Mouse (Mus musculus): ENCODE measurements around the gene Ttc6. TPM values are rescaled to one million over a fixed set of nuclear protein-coding genes. Genes with fewer than 3 reads are reported as not detected.

The Ttc6 gene
- polyA plus RNA-seq, 1 experiment from 2014 or later = 2.9 TPM

GRCm38 (mm10) chr12:57549667-57550160 lies 14.2 kb upstream of the Ttc6 start:
- ATAC-seq (ENCODE audit: low FRiP score) (no peak), DNase-seq (ENCODE audit: low spot score, missing footprints) (peak; percentile 92)
- Histone ChIP-seq H3K9me3 (ENCODE audit: control insufficient read depth, low read length) (no peaks in the 10 kb centered on the region), H3K4me1 (ENCODE audit: control insufficient read depth, insufficient read depth, low read length) (peaks cover 17% of the 10 kb centered on the region; the same call in 1 of the 2 replicates), H3K4me2 (peak overlapping the region; percentile 36), H3K4me3 (ENCODE audit: low read depth, low read length) (peak overlapping the region; percentile 11; the same call in 1 of the 2 replicates), H3K27ac (ENCODE audit: low read depth, low read length) (no peak overlapping the region), H3K27me3 (ENCODE audit: control insufficient read depth, insufficient read depth, low read length) (peaks cover 93% of the 10 kb centered on the region), H3K36me3 (ENCODE audit: control insufficient read depth, insufficient read depth, low read length) (no peaks in the 10 kb centered on the region), H3K9ac (ENCODE audit: low read length) (peak overlapping the region; percentile 24; the same call in 1 of the 2 replicates)
- WGBS = 2% methylated on average over 15 of the region's 15 CpGs

GRCm38 (mm10) chr12:57550181-57550808 lies 13.6 kb upstream of the Ttc6 start:
- no peak overlapping the region for H3K27ac ChIP-seq (ENCODE audit: low read depth, low read length)
- no peak for ATAC-seq (ENCODE audit: low FRiP score)
- peak; percentile 94 for DNase-seq (ENCODE audit: low spot score, missing footprints)
- H3K27me3 ChIP-seq (ENCODE audit: control insufficient read depth, insufficient read depth, low read length) = peaks cover 95% of the 10 kb centered on the region
- H3K4me2 ChIP-seq = peak overlapping the region; percentile 36
- no peaks in the 10 kb centered on the region for H3K9me3 ChIP-seq (ENCODE audit: control insufficient read depth, low read length)
- H3K4me1 ChIP-seq (ENCODE audit: control insufficient read depth, insufficient read depth, low read length) = peaks cover 17% of the 10 kb centered on the region; the same call in 1 of the 2 replicates
- H3K36me3 ChIP-seq (ENCODE audit: control insufficient read depth, insufficient read depth, low read length) = no peaks in the 10 kb centered on the region
- H3K4me3 ChIP-seq (ENCODE audit: low read depth, low read length) = peak overlapping the region; percentile 11; the same call in 1 of the 2 replicates
- 2% methylated on average over 31 of the region's 31 CpGs for WGBS
- H3K9ac ChIP-seq (ENCODE audit: low read length) = no peak overlapping the region

GRCm38 (mm10) chr12:57550881-57551280 lies 13.0 kb upstream of the Ttc6 start:
- ATAC-seq (ENCODE audit: low FRiP score) = no peak
- H3K4me3 ChIP-seq (ENCODE audit: low read depth, low read length) = no peak overlapping the region
- H3K27me3 ChIP-seq (ENCODE audit: control insufficient read depth, insufficient read depth, low read length) = peaks cover 96% of the 10 kb centered on the region
- no peaks in the 10 kb centered on the region for H3K9me3 ChIP-seq (ENCODE audit: control insufficient read depth, low read length)
- DNase-seq (ENCODE audit: low spot score, missing footprints) = peak; percentile 92
- no peaks in the 10 kb centered on the region for H3K36me3 ChIP-seq (ENCODE audit: control insufficient read depth, insufficient read depth, low read length)
- H3K4me2 ChIP-seq = no peak overlapping the region
- 5% methylated on average over 8 of the region's 8 CpGs for WGBS
- H3K27ac ChIP-seq (ENCODE audit: low read depth, low read length) = no peak overlapping the region
- no peak overlapping the region for H3K9ac ChIP-seq (ENCODE audit: low read length)
- peaks cover 17% of the 10 kb centered on the region; the same call in 1 of the 2 replicates for H3K4me1 ChIP-seq (ENCODE audit: control insufficient read depth, insufficient read depth, low read length)

- DNase-seq (ENCODE audit: low spot score, missing footprints) (peak; percentile 87), ATAC-seq (ENCODE audit: low FRiP score) (no peak)
- H3K9ac ChIP-seq (ENCODE audit: low read length) = no peak overlapping the region
- no peak overlapping the region for H3K4me2 ChIP-seq
- H3K27me3 ChIP-seq (ENCODE audit: control insufficient read depth, insufficient read depth, low read length) = peaks cover 82% of the 10 kb centered on the region
- no peak overlapping the region for H3K4me3 ChIP-seq (ENCODE audit: low read depth, low read length)
- H3K36me3 ChIP-seq (ENCODE audit: control insufficient read depth, insufficient read depth, low read length) = no peaks in the 10 kb centered on the region
- no peak overlapping the region for H3K27ac ChIP-seq (ENCODE audit: low read depth, low read length)
- H3K9me3 ChIP-seq (ENCODE audit: control insufficient read depth, low read length) = no peaks in the 10 kb centered on the region
- H3K4me1 ChIP-seq (ENCODE audit: control insufficient read depth, insufficient read depth, low read length) = peaks cover 12% of the 10 kb centered on the region; the same call in 1 of the 2 replicates
- WGBS = 9% methylated on average over 3 of the region's 3 CpGs
These were observed 11.6 kb upstream of the Ttc6 start for GRCm38 (mm10) chr12:57552286-57552685.

- no peaks in the 10 kb centered on the region for H3K9me3 ChIP-seq (ENCODE audit: control insufficient read depth, low read length)
- H3K4me1 ChIP-seq (ENCODE audit: control insufficient read depth, insufficient read depth, low read length) = peaks cover 7% of the 10 kb centered on the region; the same call in 1 of the 2 replicates
- no peak overlapping the region for H3K27ac ChIP-seq (ENCODE audit: low read depth, low read length)
- whole genome bisulfite sequencing = 29% methylated on average over 3 of the region's 3 CpGs
- DNase-seq (ENCODE audit: low spot score, missing footprints) (peak; percentile 78), ATAC-seq (ENCODE audit: low FRiP score) (no peak)
- H3K27me3 ChIP-seq (ENCODE audit: control insufficient read depth, insufficient read depth, low read length) = peaks cover 64% of the 10 kb centered on the region
- no peak overlapping the region for H3K4me3 ChIP-seq (ENCODE audit: low read depth, low read length)
- no peak overlapping the region for H3K4me2 ChIP-seq
- no peaks in the 10 kb centered on the region for H3K36me3 ChIP-seq (ENCODE audit: control insufficient read depth, insufficient read depth, low read length)
- H3K9ac ChIP-seq (ENCODE audit: low read length) = no peak overlapping the region
These were observed 9.8 kb upstream of the Ttc6 start for GRCm38 (mm10) chr12:57554091-57554490.

GRCm38 (mm10) chr12:57571773-57572172 lies 7.9 kb downstream of the Ttc6 start:
- no peak overlapping the region for H3K4me2 ChIP-seq
- peaks cover 5% of the 10 kb centered on the region; the same call in 1 of the 2 replicates for H3K4me1 ChIP-seq (ENCODE audit: control insufficient read depth, insufficient read depth, low read length)
- H3K4me3 ChIP-seq (ENCODE audit: low read depth, low read length) = no peak overlapping the region
- WGBS = 34% methylated on average over 9 of the region's 9 CpGs
- H3K27me3 ChIP-seq (ENCODE audit: control insufficient read depth, insufficient read depth, low read length) = peaks cover 20% of the 10 kb centered on the region
- no peak overlapping the region for H3K27ac ChIP-seq (ENCODE audit: low read depth, low read length)
- no peaks in the 10 kb centered on the region for H3K9me3 ChIP-seq (ENCODE audit: control insufficient read depth, low read length)
- DNase-seq (ENCODE audit: low spot score, missing footprints) = no peak
- no peak for ATAC-seq (ENCODE audit: low FRiP score)
- no peaks in the 10 kb centered on the region for H3K36me3 ChIP-seq (ENCODE audit: control insufficient read depth, insufficient read depth, low read length)
- H3K9ac ChIP-seq (ENCODE audit: low read length) = no peak overlapping the region

GRCm38 (mm10) chr12:57572415-57572814 lies 8.5 kb downstream of the Ttc6 start:
- ATAC-seq (ENCODE audit: low FRiP score) (no peak), DNase-seq (ENCODE audit: low spot score, missing footprints) (no peak)
- Histone ChIP-seq H3K4me2 (no peak overlapping the region), H3K27ac (ENCODE audit: low read depth, low read length) (no peak overlapping the region), H3K27me3 (ENCODE audit: control insufficient read depth, insufficient read depth, low read length) (peaks cover 20% of the 10 kb centered on the region), H3K9me3 (ENCODE audit: control insufficient read depth, low read length) (no peaks in the 10 kb centered on the region), H3K9ac (ENCODE audit: low read length) (no peak overlapping the region), H3K4me3 (ENCODE audit: low read depth, low read length) (no peak overlapping the region), H3K4me1 (ENCODE audit: control insufficient read depth, insufficient read depth, low read length) (peaks cover 5% of the 10 kb centered on the region; the same call in 1 of the 2 replicates), H3K36me3 (ENCODE audit: control insufficient read depth, insufficient read depth, low read length) (no peaks in the 10 kb centered on the region)

GRCm38 (mm10) chr12:57575931-57576628 lies 12.2 kb downstream of the Ttc6 start:
- H3K4me1 ChIP-seq (ENCODE audit: control insufficient read depth, insufficient read depth, low read length) = peaks cover 5% of the 10 kb centered on the region; the same call in 1 of the 2 replicates
- H3K9ac ChIP-seq (ENCODE audit: low read length) = peak overlapping the region; percentile 53
- peak overlapping the region; percentile 86 for H3K4me2 ChIP-seq
- peaks cover 20% of the 10 kb centered on the region for H3K27me3 ChIP-seq (ENCODE audit: control insufficient read depth, insufficient read depth, low read length)
- H3K36me3 ChIP-seq (ENCODE audit: control insufficient read depth, insufficient read depth, low read length) = no peaks in the 10 kb centered on the region
- H3K27ac ChIP-seq (ENCODE audit: low read depth, low read length) = no peak overlapping the region
- H3K4me3 ChIP-seq (ENCODE audit: low read depth, low read length) = peak overlapping the region; percentile 45
- H3K9me3 ChIP-seq (ENCODE audit: control insufficient read depth, low read length) = no peaks in the 10 kb centered on the region
- peak; percentile 98 for DNase-seq (ENCODE audit: low spot score, missing footprints)
- peak; percentile 95 for ATAC-seq (ENCODE audit: low FRiP score)
- 2% methylated on average over 80 of the region's 81 CpGs for WGBS

- H3K27me3 ChIP-seq (ENCODE audit: control insufficient read depth, insufficient read depth, low read length) = no peaks in the 10 kb centered on the region
- no peaks in the 10 kb centered on the region for H3K4me1 ChIP-seq (ENCODE audit: control insufficient read depth, insufficient read depth, low read length)
- H3K9me3 ChIP-seq (ENCODE audit: control insufficient read depth, low read length) = no peaks in the 10 kb centered on the region
- no peak overlapping the region for H3K27ac ChIP-seq (ENCODE audit: low read depth, low read length)
- H3K4me3 ChIP-seq (ENCODE audit: low read depth, low read length) = no peak overlapping the region
- no peaks in the 10 kb centered on the region for H3K36me3 ChIP-seq (ENCODE audit: control insufficient read depth, insufficient read depth, low read length)
- WGBS = 64% methylated on average over 5 of the region's 5 CpGs
- ATAC-seq (ENCODE audit: low FRiP score) = no peak
- no peak overlapping the region for H3K4me2 ChIP-seq
- no peak for DNase-seq (ENCODE audit: low spot score, missing footprints)
- no peak overlapping the region for H3K9ac ChIP-seq (ENCODE audit: low read length)
These were observed 43.7 kb downstream of the Ttc6 start for GRCm38 (mm10) chr12:57607624-57608023.
